Comparison of ENCODE assay signal across 8 mouse cellular contexts in genomic region chr11:54155864-54156263, GRCm38 (mm10). TPM values are rescaled to one million over a fixed set of nuclear protein-coding genes. Genes with fewer than 3 reads are reported as not detected.
DNase-seq lines count a peak whose midpoint lies in the region; ATAC-seq lines count a peak whose summit lies in the region.
"Had no signal": no experiment of that assay in that cellular context is flagged by ENCODE, and none has a peak within 500 bp of the region (broad histone marks: within the 10 kb centered on the region; RNA-seq: fewer than 3 reads in every experiment).

No protein-coding gene starts in this region.

- H3K4me2 ChIP-seq in lung, embryonic 15.5 days, result no peak overlapping the region
- H3K4me2 ChIP-seq: midbrain, embryonic 12.5 days had no signal

- ATAC-seq in lung, embryonic 15.5 days (ENCODE audit: borderline replicate concordance, extremely low read depth, low FRiP score, low TSS enrichment), result no peak

- H3K9me3 ChIP-seq in lung, embryonic 15.5 days, result no peaks in the 10 kb centered on the region
- H3K9me3 ChIP-seq: midbrain, embryonic 12.5 days had no signal

- WGBS in lung, embryonic 15.5 days, result 73% methylated on average over 6 of the region's 6 CpGs

- peak overlapping the region; percentile 43; the same call in 1 of the 2 replicates for H3K27ac ChIP-seq in lung, embryonic 15.5 days
- H3K27ac ChIP-seq: midbrain, embryonic 12.5 days had no signal

- H3K4me1 ChIP-seq in lung, embryonic 15.5 days, result 0 out of 2 replicates have a peak, but pooled peaks cover 3% of the 10 kb centered on the region
- H3K4me1 ChIP-seq: midbrain, embryonic 12.5 days had no signal

- H3K4me3 ChIP-seq in lung, embryonic 15.5 days, result no peak overlapping the region
- H3K4me3 ChIP-seq: midbrain, embryonic 12.5 days had no signal

- H3K9ac ChIP-seq in lung, embryonic 15.5 days, result no peak overlapping the region
- H3K9ac ChIP-seq: midbrain, embryonic 12.5 days had no signal

- no peaks in the 10 kb centered on the region for H3K27me3 ChIP-seq in lung, embryonic 15.5 days
- H3K27me3 ChIP-seq: midbrain, embryonic 12.5 days had no signal

- no peaks in the 10 kb centered on the region for H3K36me3 ChIP-seq in lung, embryonic 15.5 days
- H3K36me3 ChIP-seq: midbrain, embryonic 12.5 days had no signal

- DNase-seq in B cell, adult 2 months, result peak; percentile 66 to 75
- DNase-seq in CD8-positive naive resting alpha-beta T cell, adult 2 months (ENCODE audit: low read depth in 2 of 2, low spot score in 2 of 2), result peak; percentile 56 to 61
- peak; percentile 57 for DNase-seq in cerebellum, adult 8-10 months
- peak; percentile 36 for DNase-seq in kidney, postnatal 10 days
- peak; percentile 48 to 74 for DNase-seq in spleen, postnatal 4 days (ENCODE audit: low spot score in 2 of 2)
- no peak for DNase-seq in retina, postnatal 1 day

RNA-seq across cellular contexts. Expression of gene P4ha2, which starts 56.0 kb away (rescaled TPM):
- polyA plus RNA-seq in lung, embryonic 15.5 days (2015; fragmentation: Nextera tagmentation; extraction: Ambion mirVana), result 37.7 and 38.4 TPM in 2 replicates
